Mouse (Mus musculus): ENCODE data around the gene Ugcg.

- no peak for TF ChIP-seq CTCF (IDR thresholded peaks at IDR 0.05; ENCODE audit: insufficient read depth, low read length)
- TF ChIP-seq POLR2A (IDR thresholded peaks at IDR 0.05; ENCODE audit: borderline replicate concordance, extremely low read depth, low read depth, low read length): no peak
These were observed 28.8 kb upstream of the Ugcg start for GRCm38 (mm10) chr4:59160289-59160688.
